In the genomic region with DNA sequence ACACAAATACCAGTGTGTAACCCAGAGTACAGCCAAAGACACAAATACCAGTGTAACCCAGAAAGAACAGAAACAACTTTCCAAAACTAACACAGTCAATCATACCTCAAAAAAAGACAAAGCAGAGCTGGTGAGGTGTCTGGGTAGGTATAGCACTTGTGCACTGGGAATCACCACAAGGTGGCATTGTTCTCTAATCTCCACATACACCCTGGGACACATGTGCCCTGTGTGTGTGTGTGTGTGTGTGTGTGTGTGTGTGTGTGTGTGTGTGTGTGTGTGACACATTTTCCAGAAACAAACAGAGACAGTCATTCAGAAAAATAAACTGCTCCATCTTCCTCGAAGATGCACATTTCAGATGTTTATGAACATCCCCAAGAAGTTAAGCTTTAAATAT, we compare ENCODE assay signal across 9 mouse cellular contexts. TPM values are rescaled to one million over a fixed set of nuclear protein-coding genes. Genes with fewer than 3 reads are reported as not detected.
DNase-seq lines count a peak whose midpoint lies in the region; ATAC-seq and TF ChIP-seq lines count a peak whose summit lies in the region.
"Had no signal": no experiment of that assay in that cellular context is flagged by ENCODE, and none has a peak within 500 bp of the region (broad histone marks: within the 10 kb centered on the region; RNA-seq: fewer than 3 reads in every experiment).

No protein-coding gene starts in this region.

- H3K27ac ChIP-seq in hindbrain, postnatal 0 days = no peak overlapping the region
- no peak overlapping the region for H3K27ac ChIP-seq in hindbrain, embryonic 16.5 days (ENCODE audit: low read depth, low read length)
- H3K27ac ChIP-seq in cortical plate, adult 2 months (ENCODE audit: insufficient read depth, low read length) = no peak overlapping the region
- H3K27ac ChIP-seq: heart, embryonic 15.5 days had no signal

- intact Hi-C loops in left cerebral cortex, postnatal 14 days (cut with DNase I) = no loop called here

- no peaks in the 10 kb centered on the region for H3K4me1 ChIP-seq in hindbrain, postnatal 0 days (ENCODE audit: insufficient read depth, low read length)
- H3K4me1 ChIP-seq in hindbrain, embryonic 16.5 days (ENCODE audit: control insufficient read depth, insufficient read depth, low read depth, low read length) = no peaks in the 10 kb centered on the region
- no peaks in the 10 kb centered on the region for H3K4me1 ChIP-seq in cortical plate, adult 2 months (ENCODE audit: control insufficient read depth, insufficient read depth, low read length)
- H3K4me1 ChIP-seq: heart, embryonic 15.5 days had no signal

- H3K9ac ChIP-seq in hindbrain, postnatal 0 days (replicated peaks; ENCODE audit: low read length) = no peak overlapping the region
- no peak overlapping the region for H3K9ac ChIP-seq in hindbrain, embryonic 16.5 days (ENCODE audit: low read depth, low read length)
- H3K9ac ChIP-seq: heart, embryonic 15.5 days had no signal

- peak; percentile 36; the same call in 1 of the 2 replicates for TF ChIP-seq CTCF in hindbrain, postnatal 0 days (IDR thresholded peaks at IDR 0.05; ENCODE audit: low read depth)
- peak; percentile 25; the same call in 1 of the 2 replicates for TF ChIP-seq CTCF in cortical plate, adult 2 months (IDR thresholded peaks at IDR 0.05; ENCODE audit: extremely low read depth, insufficient read depth, low read length)

- H3K36me3 ChIP-seq in hindbrain, postnatal 0 days (ENCODE audit: insufficient read depth, low read length) = no peaks in the 10 kb centered on the region
- H3K36me3 ChIP-seq in hindbrain, embryonic 16.5 days (ENCODE audit: control insufficient read depth, insufficient read depth, low read length) = no peaks in the 10 kb centered on the region
- H3K36me3 ChIP-seq: heart, embryonic 15.5 days had no signal

- WGBS in hindbrain, postnatal 0 days = 74% methylated on average over 1 of the region's 1 CpGs
- 77% methylated on average over 1 of the region's 1 CpGs for WGBS in hindbrain, embryonic 16.5 days

- TF ChIP-seq POLR2A in cortical plate, adult 2 months (IDR thresholded peaks at IDR 0.05; ENCODE audit: extremely low read depth, insufficient read depth, low read length) = no peak

- H3K9me3 ChIP-seq in hindbrain, postnatal 0 days (ENCODE audit: low read length) = no peaks in the 10 kb centered on the region
- H3K9me3 ChIP-seq in hindbrain, embryonic 16.5 days (ENCODE audit: control insufficient read depth, low read length) = no peaks in the 10 kb centered on the region
- H3K9me3 ChIP-seq: heart, embryonic 15.5 days had no signal

- no peaks in the 10 kb centered on the region for H3K27me3 ChIP-seq in hindbrain, postnatal 0 days (ENCODE audit: insufficient read depth, low read length)
- H3K27me3 ChIP-seq in hindbrain, embryonic 16.5 days (replicated peaks; ENCODE audit: control insufficient read depth, insufficient read depth, low read length) = no peaks in the 10 kb centered on the region
- H3K27me3 ChIP-seq: heart, embryonic 15.5 days had no signal

- no peak overlapping the region for H3K4me2 ChIP-seq in hindbrain, postnatal 0 days (ENCODE audit: low read depth, low read length)
- no peak overlapping the region for H3K4me2 ChIP-seq in hindbrain, embryonic 16.5 days (ENCODE audit: low read length)
- H3K4me2 ChIP-seq: heart, embryonic 15.5 days had no signal

- no peak overlapping the region for H3K4me3 ChIP-seq in hindbrain, postnatal 0 days (ENCODE audit: low read length)
- no peak overlapping the region for H3K4me3 ChIP-seq in hindbrain, embryonic 16.5 days (ENCODE audit: low read length)
- H3K4me3 ChIP-seq in cortical plate, adult 2 months (ENCODE audit: insufficient read depth, low read length) = no peak overlapping the region
- H3K4me3 ChIP-seq: heart, embryonic 15.5 days had no signal

- ATAC-seq in hindbrain, postnatal 0 days = no peak
- no peak for ATAC-seq in hindbrain, embryonic 16.5 days
- ATAC-seq in megakaryocyte progenitor cell, adult 5-6 weeks (replicated peaks; ENCODE audit: poor library complexity) = peak; percentile 78

- DNase-seq in hindbrain, postnatal 0 days (ENCODE audit: low spot score) = peak; percentile 9
- peak; percentile 89 for DNase-seq in CD4-positive, CD25-positive, alpha-beta regulatory T cell, adult 2 months (ENCODE audit: low read depth, low spot score)
- DNase-seq in right cerebral cortex, postnatal 14 days = no peak
- no peak for DNase-seq in left cerebral cortex, adult 11 months (ENCODE audit: low spot score)
- no peak for DNase-seq in left cerebral cortex, postnatal 14 days (ENCODE audit: low spot score in 2 of 2)

RNA-seq across cellular contexts. Expression of a gene that starts 9.1 kb away (rescaled TPM):
- total RNA-seq in hindbrain, postnatal 0 days (2014; rRNA removed) = not detected in 2 replicates
- polyA plus RNA-seq in hindbrain, postnatal 0 days (2015; fragmentation: Nextera tagmentation; extraction: Ambion mirVana) = not detected in 2 replicates
- 0.09 TPM in 1 of 2 replicates, not detected in the other for polyA plus RNA-seq in hindbrain, embryonic 16.5 days (2015; fragmentation: Nextera tagmentation; extraction: Ambion mirVana)
- 0.06 and 0.13 TPM in 2 replicates for polyA plus RNA-seq in cortical plate, adult 2 months (2012; rRNA removed)
- 30.7 and 51.7 TPM in 2 replicates for total RNA-seq in megakaryocyte progenitor cell, adult 5-6 weeks (2015)
- total RNA-seq in megakaryocyte progenitor cell, adult 5-6 weeks (2017) = 35.8 and 50.3 TPM in 2 replicates
- total RNA-seq in left cerebral cortex, postnatal 14 days (2021) = 1 to 10 TPM; 2.7 to 3.7 TPM

RNA-seq across cellular contexts. Expression of a gene that starts 33.5 kb away (rescaled TPM):
- 0.65 and 2.6 TPM in 2 replicates for total RNA-seq in hindbrain, postnatal 0 days (2014; rRNA removed)
- polyA plus RNA-seq in hindbrain, postnatal 0 days (2015; fragmentation: Nextera tagmentation; extraction: Ambion mirVana) = 0.91 and 1.3 TPM in 2 replicates
- polyA plus RNA-seq in hindbrain, embryonic 16.5 days (2015; fragmentation: Nextera tagmentation; extraction: Ambion mirVana) = 1.5 and 1.6 TPM in 2 replicates
- 0.81 and 1.1 TPM in 2 replicates for polyA plus RNA-seq in cortical plate, adult 2 months (2012; rRNA removed)
- not detected in 2 replicates for total RNA-seq in megakaryocyte progenitor cell, adult 5-6 weeks (2015)
- not detected in 2 replicates for total RNA-seq in megakaryocyte progenitor cell, adult 5-6 weeks (2017)
- total RNA-seq in left cerebral cortex, postnatal 14 days (2021) = under 1 TPM; 0.33 to 0.34 TPM
- polyA plus RNA-seq: heart, embryonic 15.5 days had no signal

Comparison
In these comparisons a context has a peak if more than half of its experiments do, and no peak if none do; other contexts are left out.
1. DNase-seq: peak in hindbrain, postnatal 0 days (single experiment) and CD4-positive, CD25-positive, alpha-beta regulatory T cell, adult 2 months (single experiment); none in right cerebral cortex, postnatal 14 days (single experiment), left cerebral cortex, adult 11 months (single experiment) and left cerebral cortex, postnatal 14 days (0 of 2).
2. RNA of a gene that starts 9.1 kb away (total RNA-seq): 30.7 to 51.7 TPM in megakaryocyte progenitor cell, adult 5-6 weeks; 2.7 to 3.7 TPM in left cerebral cortex, postnatal 14 days and not detected in hindbrain, postnatal 0 days; every median in the first group is over 4 times any median in the second.